Mouse (Mus musculus) adipocyte (in vitro differentiated cells): ENCODE measurements around the gene Oxt.

Experiments used
- DNase-seq: peaks from one replicate; pipeline ENCODE4 v3.0.0-alpha.2; 2016; ENCODE audit warnings: low spot score

Oxt gene

GRCm38 (mm10) chr2:130579791-130580190, 3.8 kb downstream of the Oxt start:
- no peak for DNase-seq

DNA sequence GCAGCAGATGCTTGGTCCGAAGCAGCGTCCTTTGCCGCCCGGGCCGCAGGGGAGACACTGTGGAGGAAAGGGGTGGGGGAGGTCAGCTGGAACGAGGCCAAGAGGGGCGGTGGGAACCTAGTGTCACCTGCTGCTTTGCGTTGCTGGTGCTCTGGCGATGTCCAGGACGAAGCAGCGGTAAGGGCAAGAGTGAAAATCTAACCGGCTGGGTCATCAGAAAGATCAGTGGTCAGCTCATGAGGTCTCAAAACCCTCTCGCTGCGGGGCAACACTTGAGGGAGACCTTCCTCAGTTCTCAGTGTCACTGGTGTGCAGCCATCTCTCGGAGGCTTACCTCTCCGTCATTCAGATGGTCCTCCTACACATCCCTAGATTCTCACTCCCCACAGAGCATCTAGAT, 5.2 kb downstream of the Oxt start:
- DNase-seq: no peak

- DNase-seq: no peak
These were observed 6.6 kb downstream of the Oxt start, which contains the start of gene Avp for GRCm38 (mm10) chr2:130582552-130582951. Gene Avp (minus strand): TSS chr2:130582554.

- DNase-seq: no peak
These were observed 8.1 kb downstream of the Oxt start for GRCm38 (mm10) chr2:130583902-130584560.

GRCm38 (mm10) chr2:130586016-130586415, 10.0 kb downstream of the Oxt start:
- DNase-seq: no peak

- no peak for DNase-seq
These were observed 12.4 kb downstream of the Oxt start for GRCm38 (mm10) chr2:130588373-130588772.

DNA sequence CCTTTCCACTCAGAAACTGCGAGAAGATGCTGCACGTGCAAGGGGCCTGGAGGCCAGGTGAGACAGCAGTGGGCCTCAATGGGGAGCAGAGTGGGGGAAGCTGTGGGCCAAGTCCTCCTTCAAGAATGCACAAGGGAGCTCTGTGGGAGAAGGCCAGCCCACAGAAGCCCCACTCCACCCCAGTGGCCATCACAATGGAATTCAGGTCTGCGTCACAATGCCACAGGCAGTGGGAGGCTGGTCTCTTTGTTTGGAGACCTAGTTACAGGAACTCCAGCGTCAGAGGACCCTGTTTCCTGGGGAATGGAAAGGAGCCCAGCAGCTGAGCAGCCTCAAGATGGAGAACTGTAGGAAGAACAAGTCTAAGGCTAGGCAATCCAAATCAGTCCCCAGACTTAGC, 13.2 kb downstream of the Oxt start:
- DNase-seq: no peak

DNA sequence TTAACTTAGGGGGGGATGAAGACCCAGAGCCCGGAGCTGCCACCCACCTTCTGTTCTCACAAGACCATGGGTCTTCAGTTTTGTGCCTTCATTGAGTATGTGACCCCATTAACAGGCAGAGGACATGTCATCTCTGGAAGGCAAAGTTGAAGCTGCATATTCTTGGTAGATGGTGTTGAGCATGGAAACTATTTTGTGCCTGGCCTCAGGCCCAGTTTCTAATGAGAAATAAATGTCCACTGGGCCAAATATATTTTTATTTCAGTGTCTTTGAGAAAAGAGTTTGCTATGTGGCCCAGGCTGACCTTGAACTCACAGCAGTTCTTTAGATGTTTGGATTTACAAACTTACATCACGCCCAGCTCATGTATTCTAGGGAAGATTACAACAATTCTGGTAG, 13.8 kb downstream of the Oxt start:
- no peak for DNase-seq

- DNase-seq: no peak
These were observed 15.0 kb downstream of the Oxt start for GRCm38 (mm10) chr2:130591016-130591415.

DNA sequence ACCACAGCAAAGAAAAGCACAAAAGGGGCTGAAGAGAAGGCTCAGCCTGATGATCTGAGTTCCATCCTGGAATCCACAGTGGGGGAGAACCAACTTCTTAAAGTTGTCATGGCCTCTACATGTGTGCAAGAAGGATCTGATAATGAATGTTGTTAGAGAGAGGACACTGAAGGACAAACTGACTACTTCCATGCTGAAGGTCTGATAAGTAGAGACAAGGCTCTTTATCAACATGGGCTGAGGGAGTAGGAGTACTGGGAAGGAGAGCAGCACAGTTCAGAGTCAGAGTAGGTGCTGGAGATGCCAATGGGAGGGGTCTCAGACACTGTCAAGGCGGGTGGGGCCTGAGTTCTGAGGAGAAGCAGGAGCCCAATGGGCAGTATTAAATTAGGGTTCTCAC, 19.6 kb downstream of the Oxt start:
- DNase-seq: no peak

- DNase-seq: peak; percentile 61
These were observed 21.6 kb downstream of the Oxt start for GRCm38 (mm10) chr2:130597601-130598010.

GRCm38 (mm10) chr2:130598399-130598798, 22.4 kb downstream of the Oxt start:
- no peak for DNase-seq

GRCm38 (mm10) chr2:130602195-130602594, 26.2 kb downstream of the Oxt start:
- DNase-seq: no peak

- no peak for DNase-seq
These were observed 37.1 kb downstream of the Oxt start for GRCm38 (mm10) chr2:130613091-130613490.

- no peak for DNase-seq
These were observed 43.0 kb downstream of the Oxt start for GRCm38 (mm10) chr2:130618972-130619371.
